ENCODE assay signal across 11 mouse cellular contexts in genomic region chr10:64641576-64641975, GRCm38 (mm10).
A peak's percentile ranks its signal among the peaks of the same experiment; 100 is the strongest.
DNase-seq lines count a peak whose midpoint lies in the region; ATAC-seq and TF ChIP-seq lines count a peak whose summit lies in the region.
"Had no signal": no experiment of that assay in that cellular context is flagged by ENCODE, and none has a peak within 500 bp of the region (broad histone marks: within the 10 kb centered on the region; RNA-seq: fewer than 3 reads in every experiment).

No protein-coding gene starts in this region.

- no peaks in the 10 kb centered on the region for H3K9me3 ChIP-seq in forebrain, postnatal 0 days (ENCODE audit: low read length)
- no peaks in the 10 kb centered on the region for H3K9me3 ChIP-seq in forebrain, embryonic 13.5 days (replicated peaks)
- H3K9me3 ChIP-seq in hindbrain, embryonic 15.5 days, result no peaks in the 10 kb centered on the region
- H3K9me3 ChIP-seq in limb, embryonic 13.5 days, result no peaks in the 10 kb centered on the region
- H3K9me3 ChIP-seq: forebrain, embryonic 12.5 days had no signal

- H3K27ac ChIP-seq in forebrain, postnatal 0 days (ENCODE audit: low read depth, low read length), result no peak overlapping the region
- H3K27ac ChIP-seq in forebrain, embryonic 13.5 days, result no peak overlapping the region
- no peak overlapping the region for H3K27ac ChIP-seq in hindbrain, embryonic 15.5 days (replicated peaks)
- no peak overlapping the region for H3K27ac ChIP-seq in limb, embryonic 13.5 days
- H3K27ac ChIP-seq: forebrain, embryonic 12.5 days had no signal

- peak; percentile 3 for DNase-seq in forebrain, postnatal 0 days
- DNase-seq in ZHBTc4 (ENCODE audit: low read depth, low spot score) (peak; percentile 13), MN1 (ENCODE audit: low spot score) (no peak)
- no peak for DNase-seq in frontal cortex, postnatal 25 days (ENCODE audit: low spot score in 2 of 2)
- no peak for DNase-seq in urinary bladder, postnatal 36 days (ENCODE audit: low spot score in 2 of 2)
- DNase-seq: cerebellum, adult 2 months; layer of hippocampus, adult 9-11 months had no signal

- no peak overlapping the region for H3K9ac ChIP-seq in forebrain, postnatal 0 days
- no peak overlapping the region for H3K9ac ChIP-seq in forebrain, embryonic 13.5 days
- H3K9ac ChIP-seq in hindbrain, embryonic 15.5 days, result no peak overlapping the region
- no peak overlapping the region for H3K9ac ChIP-seq in limb, embryonic 13.5 days
- H3K9ac ChIP-seq: forebrain, embryonic 12.5 days had no signal

- H3K4me2 ChIP-seq in forebrain, postnatal 0 days (ENCODE audit: low read depth), result no peak overlapping the region
- no peak overlapping the region for H3K4me2 ChIP-seq in forebrain, embryonic 13.5 days
- H3K4me2 ChIP-seq in hindbrain, embryonic 15.5 days, result no peak overlapping the region
- H3K4me2 ChIP-seq in limb, embryonic 13.5 days (replicated peaks), result peak overlapping the region; percentile 14; the same call in 1 of the 2 replicates
- H3K4me2 ChIP-seq: forebrain, embryonic 12.5 days had no signal

- H3K36me3 ChIP-seq in forebrain, postnatal 0 days (ENCODE audit: insufficient read depth), result no peaks in the 10 kb centered on the region
- H3K36me3 ChIP-seq in forebrain, embryonic 13.5 days (ENCODE audit: poor library complexity, severe bottlenecking), result no peaks in the 10 kb centered on the region
- no peaks in the 10 kb centered on the region for H3K36me3 ChIP-seq in hindbrain, embryonic 15.5 days
- no peaks in the 10 kb centered on the region for H3K36me3 ChIP-seq in limb, embryonic 13.5 days
- H3K36me3 ChIP-seq: forebrain, embryonic 12.5 days had no signal

- 57% methylated on average over 8 of the region's 8 CpGs for WGBS in forebrain, postnatal 0 days
- 67% methylated on average over 8 of the region's 8 CpGs for WGBS in forebrain, embryonic 13.5 days
- 58% methylated on average over 8 of the region's 8 CpGs for WGBS in hindbrain, embryonic 15.5 days
- WGBS in limb, embryonic 13.5 days, result 27% methylated on average over 8 of the region's 8 CpGs

- ATAC-seq in forebrain, postnatal 0 days, result no peak
- no peak for ATAC-seq in forebrain, embryonic 13.5 days
- peak; percentile 38; the same call in 1 of the 2 replicates for ATAC-seq in hindbrain, embryonic 15.5 days (ENCODE audit: low FRiP score, low read depth)
- ATAC-seq in limb, embryonic 13.5 days (ENCODE audit: low FRiP score, low read depth), result peak; percentile 28; the same call in 1 of the 2 replicates

- H3K27me3 ChIP-seq in forebrain, postnatal 0 days (ENCODE audit: insufficient read depth, low read length), result no peaks in the 10 kb centered on the region
- H3K27me3 ChIP-seq in forebrain, embryonic 13.5 days, result no peaks in the 10 kb centered on the region
- H3K27me3 ChIP-seq in hindbrain, embryonic 15.5 days, result no peaks in the 10 kb centered on the region
- H3K27me3 ChIP-seq in limb, embryonic 13.5 days, result no peaks in the 10 kb centered on the region
- H3K27me3 ChIP-seq: forebrain, embryonic 12.5 days had no signal

- no peaks in the 10 kb centered on the region for H3K4me1 ChIP-seq in forebrain, postnatal 0 days (ENCODE audit: insufficient read depth)
- H3K4me1 ChIP-seq in forebrain, embryonic 13.5 days, result 0 out of 2 replicates have a peak, but pooled peaks cover 4% of the 10 kb centered on the region
- no peaks in the 10 kb centered on the region for H3K4me1 ChIP-seq in hindbrain, embryonic 15.5 days (replicated peaks)
- H3K4me1 ChIP-seq in limb, embryonic 13.5 days, result 0 out of 2 replicates have a peak, but pooled peaks cover 2% of the 10 kb centered on the region
- H3K4me1 ChIP-seq: forebrain, embryonic 12.5 days had no signal

- no peak for TF ChIP-seq CTCF in forebrain, postnatal 0 days (IDR thresholded peaks at IDR 0.05; ENCODE audit: low read depth)

- H3K4me3 ChIP-seq in forebrain, postnatal 0 days (ENCODE audit: low read depth, low read length), result no peak overlapping the region
- no peak overlapping the region for H3K4me3 ChIP-seq in forebrain, embryonic 13.5 days
- H3K4me3 ChIP-seq in hindbrain, embryonic 15.5 days, result no peak overlapping the region
- H3K4me3 ChIP-seq in limb, embryonic 13.5 days, result no peak overlapping the region
- H3K4me3 ChIP-seq: forebrain, embryonic 12.5 days had no signal

Comparison
In these comparisons a context has a peak if more than half of its experiments do, and no peak if none do; other contexts are left out.
1. ATAC-seq: peak in hindbrain, embryonic 15.5 days (single experiment) and limb, embryonic 13.5 days (single experiment); none in forebrain, postnatal 0 days (single experiment) and forebrain, embryonic 13.5 days (single experiment).
2. DNase-seq: peak in forebrain, postnatal 0 days (single experiment) and ZHBTc4 (single experiment); none in MN1 (single experiment), frontal cortex, postnatal 25 days (0 of 2) and urinary bladder, postnatal 36 days (0 of 2).